Mouse (Mus musculus): ENCODE data around the gene Pnpla2. TPM values are rescaled to one million over a fixed set of nuclear protein-coding genes. Genes with fewer than 3 reads are reported as not detected.

The Pnpla2 gene
- total RNA-seq, 4 experiments from 2014 or later, result 23.0 to 31.8 (median 24.3) TPM

- DNase-seq (ENCODE audit: low spot score in 2 of 2), result no peak
Observed at GRCm38 (mm10) chr7:141431434-141432185, 23.4 kb upstream of the Pnpla2 start.

- no peak for DNase-seq (ENCODE audit: low spot score in 2 of 2)
Observed at GRCm38 (mm10) chr7:141432186-141432611, 22.8 kb upstream of the Pnpla2 start.

GRCm38 (mm10) chr7:141432741-141433516, 22.1 kb upstream of the Pnpla2 start:
- DNase-seq (ENCODE audit: low spot score in 2 of 2), result no peak

- peak in 1 of 2 experiments; percentile 43 for DNase-seq (ENCODE audit: low spot score in 2 of 2)
Observed at GRCm38 (mm10) chr7:141433517-141434400, 21.2 kb upstream of the Pnpla2 start.

- peak; percentile 67 for DNase-seq (ENCODE audit: low spot score in 2 of 2)
Observed at GRCm38 (mm10) chr7:141434464-141434863, 20.5 kb upstream of the Pnpla2 start.

GRCm38 (mm10) chr7:141435129-141435855, 19.7 kb upstream of the Pnpla2 start:
- no peak for DNase-seq (ENCODE audit: low spot score in 2 of 2)

- no peak for DNase-seq (ENCODE audit: low spot score in 2 of 2)
Observed at GRCm38 (mm10) chr7:141435856-141436522, 19.0 kb upstream of the Pnpla2 start.

GRCm38 (mm10) chr7:141436523-141436892, 18.5 kb upstream of the Pnpla2 start:
- no peak for DNase-seq (ENCODE audit: low spot score in 2 of 2)

GRCm38 (mm10) chr7:141437178-141438120, 17.5 kb upstream of the Pnpla2 start, which contains the start of gene Slc25a22:
Slc25a22 (minus strand) TSS chr7:141437892.
- DNase-seq (ENCODE audit: low spot score in 2 of 2), result peak; percentile 33 to 76

- DNase-seq (ENCODE audit: low spot score in 2 of 2), result no peak
Observed at GRCm38 (mm10) chr7:141438201-141438968, 16.6 kb upstream of the Pnpla2 start.

GRCm38 (mm10) chr7:141439140-141439679, 15.8 kb upstream of the Pnpla2 start:
- no peak for DNase-seq (ENCODE audit: low spot score in 2 of 2)

- no peak for DNase-seq (ENCODE audit: low spot score in 2 of 2)
Observed at GRCm38 (mm10) chr7:141439811-141440210, 15.2 kb upstream of the Pnpla2 start.

GRCm38 (mm10) chr7:141440613-141441012, 14.4 kb upstream of the Pnpla2 start:
- no peak for DNase-seq (ENCODE audit: low spot score in 2 of 2)

GRCm38 (mm10) chr7:141441460-141441859, 13.5 kb upstream of the Pnpla2 start:
- DNase-seq (ENCODE audit: low spot score in 2 of 2), result no peak

- DNase-seq (ENCODE audit: low spot score in 2 of 2), result no peak
Observed at GRCm38 (mm10) chr7:141442199-141442598, 12.8 kb upstream of the Pnpla2 start.

GRCm38 (mm10) chr7:141443081-141443821, 11.7 kb upstream of the Pnpla2 start:
- DNase-seq (ENCODE audit: low spot score in 2 of 2), result no peak

GRCm38 (mm10) chr7:141443828-141444237, 11.2 kb upstream of the Pnpla2 start, which contains the start of gene Pidd1:
Pidd1 (minus strand) TSS chr7:141444025.
- DNase-seq (ENCODE audit: low spot score in 2 of 2), result no peak

Data from layer of hippocampus, adult 8-10 months (tissue).